Mouse (Mus musculus) testis, adult 2 months (tissue): ENCODE data around the gene Prss45. TPM values are rescaled to one million over a fixed set of nuclear protein-coding genes. Genes with fewer than 3 reads are reported as not detected.

Source experiments
- H3K27ac ChIP-seq: fragments of 200-500 bp; 2 replicates; pipeline ENCODE4 v1.5.1; 2012; ENCODE audit warnings: low read depth, low read length; ENCODE audit not compliant: control insufficient read depth, insufficient read depth
- H3K27me3 ChIP-seq: fragments of 200-500 bp; 2 replicates; pipeline ENCODE4 v1.6.1; 2012; ENCODE audit warnings: mild to moderate bottlenecking, low read length, moderate library complexity; ENCODE audit not compliant: control insufficient read depth, insufficient read depth
- H3K36me3 ChIP-seq: fragments of 200-500 bp; 2 replicates; pipeline ENCODE4 v1.6.1; 2012; ENCODE audit warnings: mild to moderate bottlenecking, low read length; ENCODE audit not compliant: control insufficient read depth, insufficient read depth
- H3K4me1 ChIP-seq: fragments of 200-500 bp; 2 replicates; pipeline ENCODE4 v1.6.1; 2012; ENCODE audit warnings: low read length; ENCODE audit not compliant: control insufficient read depth, insufficient read depth
- H3K4me3 ChIP-seq: fragments of 200-500 bp; 2 replicates; pipeline ENCODE4 v1.5.1; 2012; ENCODE audit warnings: low read depth, mild to moderate bottlenecking, low read length, moderate library complexity, mixed read lengths; ENCODE audit not compliant: control insufficient read depth
- CTCF ChIP-seq: fragments of 200-500 bp; IDR thresholded peaks from 2 replicates; pipeline ENCODE4 v1.5.1; 2012; ENCODE audit warnings: low read depth, mild to moderate bottlenecking, inconsistent platforms, low read length, moderate library complexity; ENCODE audit not compliant: control insufficient read depth, insufficient read depth, insufficient replicate concordance
- POLR2A ChIP-seq: fragments of 200-500 bp; IDR thresholded peaks from 2 replicates; pipeline ENCODE4 v1.6.1; 2012; ENCODE audit warnings: low read depth, mild to moderate bottlenecking, inconsistent platforms, low read length, moderate library complexity; ENCODE audit not compliant: control insufficient read depth
- polyA plus RNA-seq: library from polyadenylated mRNA; depleted of rRNA; stranded (reverse); fragments of >200 nt; gene quantifications from 2 replicates; pipeline ENCODE4 v1.2.3, GENCODE M21; 2012; rRNA removed

Gene Prss45
- polyA plus RNA-seq, result 66.2 and 67.9 TPM in 2 replicates

DNA sequence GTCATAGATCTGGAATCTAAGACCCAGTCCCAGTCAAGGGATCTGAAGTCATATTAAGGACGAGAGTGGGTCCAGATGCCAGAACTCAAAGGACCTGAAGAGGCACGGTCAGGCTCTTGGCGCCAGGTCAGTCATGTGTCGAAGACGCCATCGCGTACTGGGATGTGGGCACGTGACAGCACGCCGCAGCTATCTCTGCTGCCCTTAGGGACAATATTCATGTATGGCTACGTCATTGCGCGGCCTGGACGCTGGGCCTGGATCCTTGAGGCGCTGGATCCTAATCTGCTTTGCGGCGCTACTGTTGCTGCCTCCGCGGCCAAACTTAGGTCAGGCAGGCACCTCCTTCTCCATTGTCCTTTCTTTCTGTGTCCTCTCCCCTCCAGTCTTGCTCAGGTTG lies at the start of gene Prss45:
Gene Prss45 (plus strand): TSS at position 178 of the 400 bp plus-strand sequence.
- peak within 1 kb of the TSS; percentile 15 for H3K27ac ChIP-seq
- H3K36me3 ChIP-seq, result no peaks in the 10 kb centered on the region; the same call in 1 of the 2 replicates
- TF ChIP-seq POLR2A (peak; percentile 46; the same call in 1 of the 2 replicates), CTCF (no peak)
- H3K4me3 ChIP-seq, result peak within 1 kb of the TSS; percentile 79
- H3K27me3 ChIP-seq, result no peaks in the 10 kb centered on the region
- H3K4me1 ChIP-seq, result peaks cover 13% of the 10 kb centered on the region

DNA sequence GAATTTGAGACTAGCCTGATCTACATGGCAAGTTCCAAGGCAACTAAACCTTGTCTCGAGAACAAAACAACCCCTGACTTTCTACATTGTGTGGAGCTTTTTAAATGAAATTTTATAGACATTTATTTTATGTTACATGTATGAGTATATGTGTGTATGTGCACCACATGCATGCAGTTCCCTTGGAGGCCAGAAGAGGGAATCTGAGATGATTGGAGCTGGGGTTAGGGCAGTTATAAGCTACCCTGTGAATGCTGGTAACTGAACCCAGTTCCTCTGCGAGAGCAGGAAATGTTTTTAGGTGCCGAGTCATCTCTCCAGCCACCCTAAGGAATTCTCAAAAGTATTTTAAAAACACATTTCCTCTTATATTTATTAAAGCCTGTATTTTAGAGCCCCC lies 46.2 kb upstream of the Prss45 start:
- no peaks in the 10 kb centered on the region for H3K27me3 ChIP-seq
- H3K4me3 ChIP-seq, result no peak overlapping the region
- TF ChIP-seq CTCF (no peak), POLR2A (no peak)
- H3K4me1 ChIP-seq, result no peaks in the 10 kb centered on the region
- H3K27ac ChIP-seq, result no peak overlapping the region
- no peaks in the 10 kb centered on the region for H3K36me3 ChIP-seq

- Histone ChIP-seq H3K27ac (no peak overlapping the region), H3K4me3 (no peak overlapping the region), H3K4me1 (no peaks in the 10 kb centered on the region), H3K27me3 (no peaks in the 10 kb centered on the region), H3K36me3 (no peaks in the 10 kb centered on the region)
- no peak for TF ChIP-seq POLR2A
Measured at GRCm38 (mm10) chr9:110790462-110790861, 43.9 kb upstream of the Prss45 start.

DNA sequence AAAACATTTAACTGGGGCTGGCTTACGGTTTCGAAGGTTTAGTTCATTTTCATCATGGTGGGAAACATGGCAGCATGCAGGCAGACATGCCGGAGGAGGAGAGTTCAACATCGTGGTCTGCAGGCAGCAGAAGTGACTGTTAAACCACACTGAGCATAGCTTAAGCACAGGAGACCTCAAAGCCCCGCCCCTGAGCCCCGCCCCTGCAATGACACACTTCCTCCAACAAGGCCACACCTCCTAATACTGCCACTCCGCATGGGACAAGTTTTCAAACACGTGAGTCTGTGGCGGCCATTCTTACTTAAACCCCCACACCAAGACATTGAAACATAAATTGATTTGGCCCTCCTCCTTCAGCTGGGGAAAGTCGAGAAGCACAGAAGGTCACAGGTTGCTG lies 37.4 kb upstream of the Prss45 start:
- H3K36me3 ChIP-seq, result no peaks in the 10 kb centered on the region
- H3K27me3 ChIP-seq, result no peaks in the 10 kb centered on the region
- peak overlapping the region; percentile 30; the same call in 1 of the 2 replicates for H3K27ac ChIP-seq
- peak overlapping the region; percentile 58 for H3K4me3 ChIP-seq
- H3K4me1 ChIP-seq, result peaks cover 17% of the 10 kb centered on the region
- TF ChIP-seq POLR2A, result peak; percentile 12; the same call in 1 of the 2 replicates
- TF ChIP-seq CTCF, result no peak

- Histone ChIP-seq H3K36me3 (peaks cover 1% of the 10 kb centered on the region; the same call in 1 of the 2 replicates), H3K4me1 (peaks cover 17% of the 10 kb centered on the region), H3K27ac (peak within 1 kb of the TSS; percentile 51), H3K27me3 (no peaks in the 10 kb centered on the region), H3K4me3 (peak within 1 kb of the TSS; percentile 75)
- no peak for TF ChIP-seq CTCF
- peak; percentile 50; the same call in 1 of the 2 replicates for TF ChIP-seq POLR2A
Measured at GRCm38 (mm10) chr9:110797866-110798265, 36.5 kb upstream of the Prss45 start, which contains the start of gene Prss42. TSS of gene Prss42 (plus strand) at chr9:110798166.

DNA sequence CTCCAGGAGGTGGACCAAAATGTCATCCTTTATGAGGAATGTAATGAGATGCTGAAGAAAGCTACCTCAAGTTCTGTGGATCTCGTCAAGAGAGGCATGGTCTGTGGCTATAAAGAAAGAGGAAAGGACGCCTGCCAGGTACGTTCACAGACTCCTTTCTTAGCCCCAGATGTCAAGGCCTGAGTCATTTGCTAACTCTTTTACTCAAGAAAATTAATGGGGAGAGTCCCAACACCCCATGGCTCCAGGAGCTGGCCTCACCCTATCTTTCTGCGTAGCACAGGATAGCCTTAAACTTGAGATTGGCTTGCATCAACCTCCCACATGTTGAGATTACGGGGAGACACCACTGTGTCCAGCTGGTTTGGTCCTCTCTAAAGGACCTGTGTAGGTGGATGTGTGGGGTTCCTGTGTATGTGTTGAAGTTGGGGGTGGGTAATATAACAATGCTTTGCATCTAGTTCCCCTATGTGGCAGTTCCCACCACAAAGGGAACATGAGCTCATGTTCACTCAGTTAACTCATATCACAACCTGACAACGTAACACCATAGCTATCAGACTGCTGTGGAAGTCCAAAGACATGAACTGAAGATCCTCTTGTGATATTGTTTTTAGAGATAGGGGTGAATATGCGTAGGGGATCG lies 33.4 kb upstream of the Prss45 start:
- Histone ChIP-seq H3K27me3 (no peaks in the 10 kb centered on the region), H3K36me3 (peaks cover 3% of the 10 kb centered on the region; the same call in 1 of the 2 replicates), H3K4me3 (no peak overlapping the region), H3K27ac (no peak overlapping the region), H3K4me1 (peaks cover 17% of the 10 kb centered on the region)
- TF ChIP-seq POLR2A (no peak), CTCF (no peak)

- H3K36me3 ChIP-seq, result peaks cover 3% of the 10 kb centered on the region; the same call in 1 of the 2 replicates
- H3K27me3 ChIP-seq, result no peaks in the 10 kb centered on the region
- TF ChIP-seq POLR2A (no peak), CTCF (no peak)
Measured at GRCm38 (mm10) chr9:110803294-110803693, 31.1 kb upstream of the Prss45 start.

More at GRCm38 (mm10) chr9:110803294-110803693, 31.1 kb upstream of the Prss45 start:
- Histone ChIP-seq H3K27ac (no peak overlapping the region), H3K4me3 (no peak overlapping the region), H3K4me1 (peaks cover 4% of the 10 kb centered on the region; the same call in 1 of the 2 replicates)
